Mouse (Mus musculus): ENCODE data around the gene Fam168a. TPM values are rescaled to one million over a fixed set of nuclear protein-coding genes. Genes with fewer than 3 reads are reported as not detected.

The Fam168a gene
- total RNA-seq, 2 experiments from 2014 or later: 228 to 260 TPM

DNA sequence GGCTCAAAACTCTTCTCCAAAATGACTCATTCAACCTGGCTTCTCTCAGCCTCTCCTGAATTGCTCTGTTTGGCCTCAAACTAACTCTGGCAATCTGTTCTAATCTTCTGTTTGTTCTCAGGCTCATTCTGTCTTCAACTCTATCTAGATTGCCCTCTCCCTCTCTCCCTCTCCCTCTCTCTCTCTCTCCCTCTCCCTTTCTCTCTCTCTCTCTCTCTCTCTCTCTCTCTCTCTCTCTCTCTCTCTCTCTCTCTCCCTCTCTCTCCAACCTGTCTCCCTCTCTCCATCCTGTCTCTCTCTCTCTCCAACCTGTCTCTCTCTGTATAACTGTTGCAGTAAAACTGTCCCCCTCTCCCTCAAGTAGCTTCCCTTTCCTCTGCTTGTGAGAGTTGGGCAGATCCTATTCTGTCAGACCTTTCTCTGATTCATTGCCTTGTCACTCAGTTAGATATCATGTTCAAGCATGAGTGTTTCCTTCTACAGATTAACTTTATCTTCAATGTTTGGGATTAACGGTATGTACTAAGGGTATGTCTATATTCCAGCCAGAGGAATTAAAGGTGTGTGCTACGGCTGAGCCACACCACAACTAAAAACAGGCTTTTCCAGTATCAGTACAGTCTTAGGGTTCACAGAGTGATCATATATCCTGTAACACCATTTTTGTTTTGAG, 64.4 kb downstream of the Fam168a start:
- DNase-seq (ENCODE audit: low spot score in 2 of 2): no peak

DNA sequence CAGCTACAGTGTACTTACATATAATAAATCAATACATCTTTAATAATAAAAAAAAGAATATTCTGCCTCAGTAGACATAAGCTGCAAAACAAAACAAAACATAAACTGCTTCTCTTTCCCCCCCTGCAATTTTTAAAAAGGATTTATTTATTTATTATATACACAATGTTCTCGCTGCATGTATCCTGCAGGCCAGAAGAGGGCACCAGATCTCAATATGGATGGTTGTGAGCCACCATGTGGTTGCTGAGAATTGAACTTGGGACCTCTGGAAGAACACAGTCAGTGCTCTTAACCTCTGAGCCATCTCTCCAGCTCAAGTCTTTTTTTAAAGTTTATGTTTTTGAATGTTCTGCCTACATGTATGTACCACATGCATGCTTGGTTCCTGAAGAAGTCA, 67.8 kb downstream of the Fam168a start:
- DNase-seq (ENCODE audit: low spot score in 2 of 2): no peak

DNA sequence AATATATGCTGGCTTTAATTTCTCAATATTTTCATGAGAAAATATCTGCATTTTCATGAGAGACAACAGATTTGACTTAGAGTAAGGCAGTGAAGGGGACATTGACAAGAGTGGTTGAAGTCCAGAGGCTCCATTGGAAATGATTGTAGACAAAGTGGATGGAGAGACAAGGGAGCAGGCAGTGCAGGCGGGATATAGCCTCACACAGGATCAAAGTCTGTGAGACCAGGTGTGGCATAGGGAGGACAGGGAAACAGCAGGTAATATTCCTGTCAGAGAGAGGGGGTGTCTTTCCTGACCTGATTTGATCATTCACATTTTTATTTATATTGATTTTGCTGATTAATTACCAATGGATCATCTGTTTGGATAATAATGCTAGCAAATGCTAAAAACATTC, 69.4 kb downstream of the Fam168a start:
- no peak for DNase-seq (ENCODE audit: low spot score in 2 of 2)

DNA sequence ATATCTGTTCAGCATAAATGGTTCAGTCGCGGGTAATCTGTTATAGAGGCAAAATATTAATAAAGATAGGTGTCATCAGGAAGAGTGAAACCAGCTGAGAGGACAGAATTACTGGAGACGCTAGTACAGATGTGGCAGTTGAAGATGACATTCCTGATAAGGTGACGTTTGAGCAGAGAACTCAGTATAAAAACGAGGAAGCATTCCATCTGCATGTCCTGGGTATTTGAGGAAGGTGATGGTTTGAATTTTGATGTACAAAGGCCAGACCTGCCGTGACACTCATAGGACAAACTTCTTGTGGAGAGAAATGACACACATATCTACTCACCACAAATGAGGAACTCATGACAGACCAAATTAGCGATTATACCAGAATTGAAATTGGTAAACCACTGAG, 73.8 kb downstream of the Fam168a start:
- no peak for DNase-seq (ENCODE audit: low spot score in 2 of 2)

DNA sequence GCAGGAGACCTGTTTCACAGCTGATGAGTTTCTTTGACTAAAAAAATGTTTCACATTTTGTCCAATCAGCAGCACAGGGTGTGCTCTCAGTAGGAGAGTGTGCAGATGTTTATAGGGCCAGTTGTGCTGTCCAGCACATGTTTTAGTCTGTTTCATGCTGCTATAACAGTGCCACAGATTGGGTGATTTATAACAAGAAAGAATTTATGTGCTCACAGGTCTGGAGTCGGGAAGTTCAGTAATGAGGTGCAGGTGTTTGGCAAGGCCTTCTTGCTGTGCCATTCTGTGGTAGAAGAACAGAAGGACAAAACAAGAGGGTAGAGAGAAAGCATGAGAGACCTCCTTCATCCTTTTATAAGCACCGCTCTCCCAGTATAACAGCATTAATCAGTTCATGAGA, 78.2 kb downstream of the Fam168a start:
- DNase-seq (ENCODE audit: low spot score in 2 of 2): no peak

DNA sequence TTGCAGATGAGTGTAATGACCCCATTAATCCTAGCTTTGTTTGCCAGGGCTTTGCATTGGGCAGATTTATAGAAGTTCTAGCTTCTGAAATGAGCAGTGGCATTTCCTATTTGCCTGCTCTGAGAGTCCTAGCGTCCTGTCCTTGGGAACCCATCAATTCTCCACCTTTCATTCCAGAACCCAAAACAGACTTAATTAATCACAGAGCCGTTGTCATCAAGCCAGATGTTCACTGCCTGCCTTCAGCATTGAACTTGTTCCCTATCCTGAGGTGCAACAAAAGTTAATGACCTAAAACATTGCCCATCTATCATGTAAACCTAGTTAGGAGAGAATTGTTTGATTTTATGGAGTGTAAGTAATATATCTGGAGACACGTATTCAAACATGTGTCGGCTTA, 79.0 kb downstream of the Fam168a start:
- DNase-seq (ENCODE audit: low spot score in 2 of 2): no peak

DNA sequence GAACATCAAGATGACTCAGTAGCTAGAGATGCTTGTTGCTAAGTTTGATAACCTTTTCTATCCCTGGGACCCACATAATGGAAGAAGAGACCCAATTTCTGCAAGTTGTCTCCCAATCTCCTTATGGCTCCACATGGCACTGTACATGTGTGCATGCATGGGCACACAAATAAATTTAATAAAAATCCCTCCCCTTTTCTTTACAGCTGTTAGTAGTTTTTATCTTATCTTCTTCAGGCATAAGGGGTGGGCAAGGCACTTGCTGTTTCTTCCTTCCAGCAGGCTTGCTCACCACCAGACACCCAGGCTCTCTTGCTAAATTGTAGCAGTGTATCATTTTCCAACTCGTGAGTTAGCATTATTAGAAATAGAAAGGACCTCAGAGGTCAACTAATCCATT, 79.6 kb downstream of the Fam168a start:
- DNase-seq (ENCODE audit: low spot score in 2 of 2): no peak

DNA sequence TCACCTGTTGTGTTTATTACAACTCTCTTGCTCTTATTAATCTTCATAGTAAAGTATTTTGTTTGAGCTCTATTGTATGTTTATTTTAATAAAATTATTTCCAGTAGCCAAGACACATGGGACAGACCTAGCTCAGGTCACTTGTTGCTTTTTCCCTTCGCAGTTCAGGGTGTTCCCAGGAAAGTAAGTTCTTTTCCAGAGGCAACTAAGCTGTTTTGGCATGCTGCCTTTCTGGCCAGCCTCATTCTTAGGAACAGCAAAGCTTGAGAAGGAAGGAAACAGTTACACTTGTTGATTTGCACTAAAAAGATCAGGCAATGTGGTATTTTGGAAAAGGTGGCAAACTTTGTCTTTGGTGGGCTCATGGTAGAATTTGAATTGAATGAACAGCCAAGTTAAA, 81.9 kb downstream of the Fam168a start:
- no peak for DNase-seq (ENCODE audit: low spot score in 2 of 2)

DNA sequence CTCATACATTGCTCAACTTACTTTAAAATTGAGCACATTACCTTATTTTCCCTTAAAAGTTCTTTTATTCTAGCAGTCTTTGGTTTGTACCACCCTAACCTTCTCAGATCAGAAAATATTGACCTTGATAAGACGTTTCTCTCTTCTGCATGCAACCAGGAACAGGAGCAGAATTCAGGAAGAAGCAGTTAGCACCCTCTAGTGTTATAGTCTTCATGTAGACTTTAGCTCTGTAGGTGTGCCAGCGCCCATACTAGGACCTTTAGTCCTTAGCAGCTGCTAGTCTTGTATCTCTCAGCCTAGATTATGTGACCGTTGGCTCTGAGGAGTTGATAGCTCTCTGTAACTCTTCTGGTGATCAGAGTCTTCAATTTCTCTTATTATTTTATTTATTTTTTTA, 92.4 kb downstream of the Fam168a start:
- DNase-seq (ENCODE audit: low spot score in 2 of 2): no peak

DNA sequence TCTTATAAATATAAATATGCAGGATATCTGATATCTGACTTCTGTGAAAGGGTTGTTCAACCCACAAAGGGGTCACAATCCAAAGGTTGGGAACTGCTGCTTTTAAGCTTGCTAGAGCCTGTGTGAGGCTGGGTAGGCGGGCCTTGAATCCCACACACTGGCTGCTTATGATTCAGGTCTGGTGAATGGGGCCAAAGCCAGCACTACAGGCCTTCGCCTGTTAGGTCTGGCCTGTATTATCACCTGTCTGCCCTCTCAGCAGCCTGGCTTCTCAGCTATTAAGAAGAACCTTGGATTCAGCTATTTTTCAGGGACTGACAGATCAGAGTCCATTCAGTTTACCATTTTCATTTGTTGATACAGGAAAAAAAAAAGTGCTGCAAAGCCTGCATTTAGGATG, 99.0 kb downstream of the Fam168a start:
- no peak for DNase-seq (ENCODE audit: low spot score in 2 of 2)

DNA sequence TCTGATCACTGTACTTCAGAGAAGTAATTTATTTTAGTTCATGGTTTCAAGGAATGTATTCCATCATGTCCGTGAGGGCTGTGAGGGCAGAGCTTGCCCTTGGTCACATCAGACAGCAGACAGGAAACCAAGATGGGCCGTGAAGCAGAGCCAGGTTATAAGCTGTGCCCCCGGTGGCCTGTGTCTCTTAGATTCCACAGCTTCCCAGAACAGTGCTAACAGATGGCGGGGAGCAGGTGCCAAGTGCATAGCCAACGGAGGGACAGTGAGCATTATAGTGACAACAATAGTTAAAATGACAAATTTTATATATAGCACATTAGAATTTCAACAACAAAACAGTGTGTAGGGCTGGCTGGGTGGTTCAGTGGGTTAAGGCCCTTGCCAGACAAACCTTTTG, 105.5 kb downstream of the Fam168a start:
- DNase-seq (ENCODE audit: low spot score in 2 of 2): no peak

DNA sequence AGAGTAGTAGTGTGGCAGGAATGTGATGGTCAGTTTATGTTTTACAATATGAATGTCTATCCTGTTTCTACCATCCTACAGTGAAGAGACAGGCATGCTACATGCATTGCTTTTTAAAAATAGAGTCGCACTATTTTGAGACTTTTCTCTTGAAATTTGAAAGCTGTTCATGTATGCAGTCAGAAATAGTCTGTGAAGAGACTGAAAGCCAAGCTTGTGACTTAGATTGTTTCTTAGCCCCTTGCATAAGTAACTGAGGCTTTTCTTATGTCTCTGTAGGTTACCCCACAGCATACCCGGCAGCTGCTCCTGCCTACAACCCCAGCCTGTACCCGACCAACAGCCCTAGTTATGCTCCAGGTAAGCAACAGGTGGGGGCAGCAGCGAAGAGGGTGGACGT, 106.2 kb downstream of the Fam168a start:
- DNase-seq (ENCODE audit: low spot score in 2 of 2): no peak

DNA sequence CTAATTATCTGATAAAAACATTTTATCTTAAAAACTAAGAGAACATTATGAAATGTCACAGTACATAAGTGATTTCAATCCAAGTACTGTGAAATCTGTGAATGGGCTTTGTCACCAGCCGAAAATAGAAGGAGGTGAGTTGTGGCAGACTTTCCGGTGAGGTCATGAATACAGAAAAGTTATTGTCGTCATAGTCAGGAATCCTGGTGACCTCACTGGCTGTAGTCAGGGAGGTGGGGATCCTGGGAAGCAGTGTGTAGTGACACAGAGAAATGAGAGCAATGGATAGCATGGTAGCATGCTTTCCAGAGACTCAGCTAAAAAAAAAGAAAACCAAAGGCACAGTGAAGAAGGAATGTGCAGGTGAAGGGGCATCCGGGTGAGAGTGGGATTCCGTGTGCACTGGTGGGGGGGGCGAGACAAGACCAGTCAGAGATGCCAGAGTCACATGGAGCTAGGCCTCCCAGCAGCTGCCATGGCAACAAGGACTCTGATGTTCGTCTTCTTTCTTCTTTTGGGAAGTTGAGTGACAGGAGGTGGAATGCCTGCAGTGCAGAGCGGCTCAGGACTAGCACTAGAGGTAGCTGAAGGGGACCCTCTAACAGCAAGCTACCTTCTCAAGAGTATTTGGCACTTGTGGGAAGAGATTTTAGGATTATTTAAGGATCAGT, 109.6 kb downstream of the Fam168a start:
- DNase-seq (ENCODE audit: low spot score in 2 of 2): no peak

DNA sequence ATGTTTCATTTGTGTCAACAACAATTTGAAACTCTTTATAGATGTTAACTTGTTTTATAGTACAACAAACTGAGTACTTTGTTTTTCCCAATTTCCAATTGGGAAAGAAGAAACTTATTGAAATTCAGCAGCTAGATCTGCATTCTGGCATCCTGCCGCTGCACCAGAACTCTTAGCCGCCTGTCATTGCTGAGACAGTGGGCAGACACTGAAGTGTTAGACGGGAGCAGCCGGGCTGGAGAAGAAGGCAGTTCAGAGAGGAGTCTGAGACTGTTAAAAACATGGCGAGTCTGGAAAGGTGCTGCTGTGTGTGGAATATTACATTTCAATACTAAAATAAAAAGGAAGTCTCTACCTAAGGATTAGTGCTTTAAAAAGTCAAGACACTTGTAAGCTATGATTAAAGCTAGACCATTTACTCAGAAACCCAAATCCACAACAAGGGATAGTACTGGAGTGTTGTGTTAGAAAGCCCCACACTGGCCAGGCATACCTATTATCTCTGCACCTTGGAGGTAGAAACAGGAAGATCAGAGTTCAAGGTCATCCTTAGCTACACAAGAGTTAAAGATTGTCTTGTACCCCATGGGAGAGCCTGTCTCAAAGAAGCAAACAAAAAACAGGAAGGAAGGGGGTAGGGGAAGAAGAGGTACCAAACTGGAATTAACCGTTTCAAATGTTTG, 110.5 kb downstream of the Fam168a start:
- DNase-seq (ENCODE audit: low spot score in 2 of 2): peak; percentile 52 to 72

DNA sequence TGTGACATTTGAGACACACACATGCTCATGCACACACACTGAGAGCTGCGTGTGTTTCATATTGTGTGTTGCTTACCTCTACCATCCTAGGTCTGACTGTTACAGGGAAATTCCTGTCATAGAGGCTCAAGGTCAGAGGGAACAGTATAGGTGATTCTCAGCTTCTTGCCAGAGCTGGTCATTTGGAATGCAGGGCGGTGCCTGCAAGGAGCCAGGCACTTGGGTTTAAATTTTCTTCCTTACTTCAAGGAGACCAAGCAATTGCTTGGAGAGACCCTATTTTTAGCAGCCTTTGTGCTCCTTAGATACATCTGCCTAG, 111.0 kb downstream of the Fam168a start:
- no peak for DNase-seq (ENCODE audit: low spot score in 2 of 2)

DNA sequence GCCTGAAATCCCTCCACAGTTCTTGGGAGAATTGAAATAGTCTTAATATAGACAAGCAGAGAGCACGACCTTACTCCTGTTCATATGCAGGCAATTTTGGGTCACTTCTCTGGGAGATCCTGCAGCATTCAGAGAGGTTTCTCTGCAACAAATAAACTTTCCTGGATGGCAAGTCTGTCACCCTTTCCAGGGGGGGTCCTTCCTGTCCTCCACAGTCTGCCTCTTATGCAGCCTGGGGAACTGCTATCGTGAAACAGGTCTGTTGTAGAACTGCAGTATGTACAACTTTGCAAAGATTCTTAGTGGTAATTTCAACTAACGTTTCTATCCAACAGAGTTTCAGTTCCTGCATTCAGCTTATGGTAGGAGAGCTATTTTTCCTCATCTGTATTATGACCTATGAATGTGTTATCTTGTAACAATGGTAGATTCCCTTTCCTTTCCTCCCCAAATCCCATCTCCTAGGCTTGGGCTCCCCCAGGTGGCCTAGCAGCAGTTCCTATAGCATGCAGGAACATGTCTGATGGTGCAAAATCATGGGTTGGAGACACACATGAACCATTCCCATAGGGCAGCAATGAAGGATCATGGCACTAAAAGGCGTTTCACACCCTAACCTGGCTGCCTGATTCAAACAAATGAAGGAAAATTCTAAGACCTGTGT, 112.1 kb downstream of the Fam168a start:
- DNase-seq (ENCODE audit: low spot score in 2 of 2): peak; percentile 24 to 49

DNA sequence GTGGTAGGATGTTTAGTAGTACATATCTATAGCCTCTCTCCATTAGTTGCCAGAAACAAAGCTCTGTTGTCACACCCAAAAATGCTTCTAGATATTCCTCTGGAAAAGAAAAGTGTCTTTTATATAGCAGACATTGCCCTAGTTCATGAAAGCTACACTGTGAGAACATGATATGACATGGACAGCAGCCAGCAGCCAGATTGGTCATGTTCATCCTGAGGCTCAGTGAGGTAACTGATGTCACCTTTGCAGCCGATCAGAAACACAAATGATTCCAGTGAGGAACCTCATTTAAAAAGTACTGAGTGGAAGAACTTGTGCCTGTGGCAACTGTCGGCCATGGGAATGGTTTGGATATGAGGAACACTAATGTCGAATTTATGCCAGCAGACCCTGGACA, 118.2 kb downstream of the Fam168a start:
- no peak for DNase-seq (ENCODE audit: low spot score in 2 of 2)

DNA sequence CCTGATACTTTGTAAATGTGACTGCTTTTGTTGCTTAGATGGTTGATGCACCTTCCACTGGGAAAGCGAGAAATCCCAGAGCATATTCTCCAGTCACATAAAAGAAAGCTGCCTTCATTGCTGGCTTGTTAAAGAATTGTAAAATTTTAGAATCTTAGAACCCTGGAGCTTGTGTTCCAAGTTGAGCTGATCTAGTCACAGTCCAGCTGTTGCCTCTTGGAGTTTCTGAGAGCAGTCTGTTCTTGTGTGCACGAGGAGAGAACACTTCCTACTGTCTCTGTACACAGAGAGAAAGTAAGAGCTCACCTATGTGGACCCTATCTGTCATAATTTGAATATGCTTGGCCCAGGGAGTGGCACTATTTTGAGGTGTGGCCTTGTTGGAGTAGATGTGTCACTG, 122.1 kb downstream of the Fam168a start:
- DNase-seq (ENCODE audit: low spot score in 2 of 2): no peak

DNA sequence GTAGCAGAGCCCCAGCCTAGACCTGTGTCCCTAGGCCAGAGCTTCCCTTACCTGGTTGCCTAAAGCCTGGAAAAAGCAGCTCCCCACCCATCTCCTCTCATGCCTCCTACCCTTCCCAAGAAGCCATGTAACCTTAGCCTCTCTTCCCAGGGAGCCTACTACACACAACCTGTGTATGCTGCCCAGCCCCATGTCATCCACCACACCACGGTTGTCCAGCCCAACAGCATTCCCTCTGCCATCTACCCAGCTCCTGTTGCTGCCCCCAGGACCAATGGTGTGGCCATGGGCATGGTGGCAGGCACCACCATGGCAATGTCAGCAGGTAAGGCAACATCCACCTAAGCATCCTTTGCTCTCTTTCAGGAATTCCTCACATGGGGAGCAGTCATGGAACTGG, 127.4 kb downstream of the Fam168a start:
- no peak for DNase-seq (ENCODE audit: low spot score in 2 of 2)

DNA sequence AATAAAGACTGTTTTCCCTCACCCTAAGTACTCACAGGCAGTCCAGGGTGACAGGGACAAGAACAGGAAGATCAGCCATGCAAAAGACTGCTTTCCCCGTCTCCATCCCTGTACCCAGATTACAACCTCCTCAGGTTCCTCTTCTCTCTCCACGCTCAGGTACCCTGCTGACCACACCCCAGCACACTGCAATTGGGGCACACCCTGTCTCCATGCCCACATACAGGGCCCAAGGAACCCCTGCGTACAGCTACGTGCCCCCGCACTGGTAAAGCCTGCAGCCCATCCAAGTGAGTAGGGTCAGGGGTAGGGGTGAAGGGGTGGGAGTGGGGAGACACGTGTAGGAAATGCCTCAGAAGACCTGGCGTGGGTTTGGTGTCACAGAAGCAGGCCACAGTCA, 128.7 kb downstream of the Fam168a start:
- no peak for DNase-seq (ENCODE audit: low spot score in 2 of 2)

DNA sequence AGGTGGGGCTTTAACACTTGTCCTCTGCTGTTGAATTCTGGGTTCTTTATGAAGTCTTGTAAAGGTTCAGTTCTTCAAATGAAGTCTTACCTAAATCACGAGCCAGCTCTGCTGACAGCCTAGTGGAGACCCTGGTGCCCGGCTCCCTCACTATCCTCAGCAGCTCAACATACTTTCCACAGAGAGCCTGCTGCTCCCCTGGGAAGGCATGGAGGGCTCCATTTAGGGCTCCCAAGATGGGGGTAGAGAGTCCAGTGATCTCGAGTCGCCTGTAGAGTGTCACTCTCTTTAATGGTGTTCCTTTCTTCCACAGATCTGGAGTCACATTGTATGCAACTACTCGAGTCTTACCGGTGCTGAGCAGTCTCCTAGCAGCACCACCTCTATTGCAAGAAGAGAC, 129.3 kb downstream of the Fam168a start:
- DNase-seq (ENCODE audit: low spot score in 2 of 2): no peak

DNA sequence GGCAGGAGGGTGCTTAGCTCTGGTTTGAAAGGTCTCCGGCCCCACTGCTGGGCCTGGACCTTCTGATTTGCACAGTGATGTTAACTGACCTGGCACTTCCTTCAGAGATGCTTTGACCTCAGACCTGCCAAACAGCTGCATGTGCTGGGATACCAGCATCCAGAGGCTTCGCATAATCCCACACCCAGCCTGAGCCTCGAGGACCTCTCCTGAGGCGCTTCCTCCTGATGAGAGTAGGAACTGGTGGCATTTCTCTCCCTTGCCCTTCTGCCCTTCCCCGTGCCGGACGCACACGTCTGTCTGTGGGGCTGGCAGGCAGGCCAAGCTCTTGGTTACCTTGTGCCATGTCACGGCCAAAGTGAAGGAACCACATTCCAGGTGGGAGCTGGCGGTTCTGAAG, 130.2 kb downstream of the Fam168a start:
- DNase-seq (ENCODE audit: low spot score in 2 of 2): no peak

All from layer of hippocampus, postnatal 10 days (tissue).